Mouse (Mus musculus) cerebellum, adult 2 months (tissue): Measurements from ENCODE around the gene Kat8.

Experiments used
- CTCF ChIP-seq: fragments of 200-500 bp; IDR thresholded peaks from 2 replicates; pipeline ENCODE4 v1.5.1; 2011; ENCODE audit warnings: low read depth, mild to moderate bottlenecking, control low read depth, low read length, moderate library complexity, borderline replicate concordance; ENCODE audit not compliant: insufficient read depth
- POLR2A ChIP-seq: fragments of 200-500 bp; IDR thresholded peaks from 2 replicates; pipeline ENCODE4 v1.6.1; 2011; ENCODE audit warnings: low read length, control low read depth, borderline replicate concordance; ENCODE audit not compliant: insufficient read depth

GRCm38 (mm10) chr7:127928596-127928995 lies 16.3 kb downstream of the Kat8 start:
- TF ChIP-seq POLR2A (no peak), CTCF (no peak)
